Mouse (Mus musculus) gastrocnemius, postnatal 4 days (tissue): ENCODE results near the gene Nsun4. TPM values are rescaled to one million over a fixed set of nuclear protein-coding genes. Genes with fewer than 3 reads are reported as not detected.

Source experiments
- DNase-seq, 2 experiments: peaks; one replicate each; pipeline ENCODE4 v3.0.0; 2021 to 2022; ENCODE audit warnings: low spot score in 2 of 2, mixed read lengths in 2 of 2
- total RNA-seq, 2 experiments: library from RNA; stranded (reverse); gene quantifications; 2 replicates each; pipeline ENCODE4 v1.2.3; 2021

The Nsun4 gene
- total RNA-seq, 2 experiments from 2014 or later: 15.0 TPM

- no peak for DNase-seq
Observed at GRCm38 (mm10) chr4:115987858-115988530, 65.7 kb downstream of the Nsun4 start.

GRCm38 (mm10) chr4:115987436-115987835 is 66.2 kb downstream of the Nsun4 start:
- no peak for DNase-seq

GRCm38 (mm10) chr4:115984967-115985366 is 68.7 kb downstream of the Nsun4 start:
- no peak for DNase-seq

- DNase-seq: peak; percentile 72 to 79
Observed at GRCm38 (mm10) chr4:115984111-115984510, 69.6 kb downstream of the Nsun4 start.

Other genes with a start within 250 kb of the Nsun4 start
- 1 to 10 TPM; 5.5 to 8.1 TPM for gene Mob3c, start 225.8 kb downstream of the Nsun4 start, total RNA-seq
- 10 to 100 TPM; 45.8 to 47.8 TPM for gene Mknk1, start 214.7 kb downstream of the Nsun4 start, total RNA-seq
- gene Kncn, start 169.5 kb downstream of the Nsun4 start, total RNA-seq: not detected
- gene 6430628N08Rik, start 163.2 kb downstream of the Nsun4 start, total RNA-seq: not detected
- gene Dmbx1, start 114.0 kb downstream of the Nsun4 start, total RNA-seq: not detected
- gene Faah, start 36.0 kb downstream of the Nsun4 start, total RNA-seq: under 1 TPM; 0.15 to 0.57 TPM
- gene Uqcrh, start 21.2 kb upstream of the Nsun4 start, total RNA-seq: 100 to 1,000 TPM; 735 to 767 TPM
- 10 to 100 TPM; 44.2 to 44.8 TPM for gene Lrrc41, start 21.4 kb upstream of the Nsun4 start, total RNA-seq
- 1 to 10 TPM; 5.3 to 6.6 TPM for gene Rad54l, start 69.8 kb upstream of the Nsun4 start, total RNA-seq
- 10 to 100 TPM; 56.4 to 56.9 TPM for gene Pomgnt1, start 70.0 kb upstream of the Nsun4 start, total RNA-seq
- 1 to 10 TPM; 6.8 to 7.6 TPM for gene Lurap1, start 97.5 kb upstream of the Nsun4 start, total RNA-seq
- not detected for gene Tspan1, start 113.7 kb upstream of the Nsun4 start, total RNA-seq
- gene 1700042G07Rik, start 119.5 kb upstream of the Nsun4 start, total RNA-seq: not detected
- not detected for gene Gm49337, start 119.5 kb upstream of the Nsun4 start, total RNA-seq
- 10 to 100 TPM in 1 of 2 experiments, 1 to 10 TPM in 1; 9.7 to 17.1 TPM for gene Pik3r3, start 167.7 kb upstream of the Nsun4 start, total RNA-seq